Mouse (Mus musculus): ENCODE measurements around the gene Tmem50a.
A peak's percentile ranks its signal among the peaks of the same experiment; 100 is the strongest.

Gene Tmem50a

GRCm38 (mm10) chr4:134876171-134876570 is 38.7 kb downstream of the Tmem50a start:
- DNase-seq (ENCODE audit: low spot score in 2 of 2) = no peak

- no peak for DNase-seq (ENCODE audit: low spot score in 2 of 2)
These were observed 42.9 kb downstream of the Tmem50a start for GRCm38 (mm10) chr4:134871950-134872349.

DNA sequence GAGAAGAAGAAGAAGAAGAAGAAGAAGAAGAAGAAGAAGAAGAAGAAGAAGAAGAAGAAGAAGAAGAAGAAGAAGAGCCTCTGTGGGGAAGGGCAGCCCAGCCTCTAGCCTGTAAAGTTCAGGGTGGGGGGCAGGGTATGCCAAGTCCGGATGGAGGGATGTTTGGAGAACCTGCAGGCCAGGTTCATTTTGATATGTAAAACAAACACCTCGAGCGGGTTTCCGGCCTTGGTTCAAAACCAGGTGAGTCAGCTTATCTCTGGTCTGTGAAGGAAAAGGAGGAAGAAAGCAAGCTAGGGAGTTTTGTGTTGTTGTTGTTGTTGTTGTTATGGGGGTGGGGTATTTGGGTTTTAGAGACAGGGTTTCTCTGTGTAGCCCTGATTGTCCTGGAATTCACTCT is 43.3 kb downstream of the Tmem50a start:
- no peak for DNase-seq (ENCODE audit: low spot score in 2 of 2)

DNA sequence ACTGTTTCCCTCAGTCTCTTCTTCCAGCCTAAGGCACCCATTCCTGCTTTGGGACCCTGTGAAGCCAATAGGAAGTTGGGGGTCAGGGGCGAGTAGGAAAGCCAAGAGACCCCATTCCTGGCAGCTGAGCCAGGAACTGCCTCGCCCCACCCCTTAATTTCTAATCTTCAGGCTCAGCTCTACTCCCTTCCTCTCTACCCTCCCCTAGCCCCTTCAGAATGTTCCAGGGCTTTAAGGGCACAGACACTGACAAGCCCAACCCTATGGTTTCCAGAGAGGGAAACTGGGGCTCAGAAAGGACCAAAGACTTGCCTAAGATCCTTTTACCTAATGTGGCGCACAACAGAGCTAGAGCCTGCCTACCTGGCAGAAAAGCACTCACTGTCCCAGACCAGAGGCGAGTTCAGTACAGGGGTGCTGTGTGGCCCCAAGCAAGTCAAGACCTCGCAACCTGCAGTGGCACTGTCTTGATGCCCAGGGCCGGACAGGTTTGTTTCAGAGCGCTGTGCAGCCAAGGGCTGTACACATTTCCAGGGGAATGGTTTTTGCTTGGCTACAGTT is 44.9 kb downstream of the Tmem50a start:
- DNase-seq (ENCODE audit: low spot score in 2 of 2) = no peak

GRCm38 (mm10) chr4:134869068-134869730 is 45.6 kb downstream of the Tmem50a start:
- no peak for DNase-seq (ENCODE audit: low spot score in 2 of 2)

GRCm38 (mm10) chr4:134868490-134868889 is 46.3 kb downstream of the Tmem50a start:
- no peak for DNase-seq (ENCODE audit: low spot score in 2 of 2)

DNA sequence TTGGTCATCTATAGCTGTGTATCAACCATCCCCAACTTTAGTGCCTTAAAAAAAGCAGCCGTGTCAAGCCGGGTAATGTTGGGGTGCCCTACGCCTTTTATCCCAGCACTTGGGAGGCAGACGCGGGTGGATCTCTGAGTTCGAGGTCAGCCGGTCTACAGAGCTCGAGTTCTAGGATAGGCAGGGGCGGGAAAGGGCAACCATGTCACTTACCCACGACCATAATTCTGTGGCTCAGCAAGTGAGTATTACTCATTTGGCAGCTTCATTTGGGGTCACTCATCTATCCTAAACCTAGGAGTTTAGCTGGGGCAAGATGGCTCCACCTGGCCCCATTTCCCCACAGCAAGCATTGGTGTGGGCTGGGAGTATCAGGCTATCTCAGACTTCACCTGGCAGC is 46.8 kb downstream of the Tmem50a start:
- DNase-seq (ENCODE audit: low spot score in 2 of 2) = no peak

GRCm38 (mm10) chr4:134867661-134868060 is 47.2 kb downstream of the Tmem50a start:
- DNase-seq (ENCODE audit: low spot score in 2 of 2) = no peak

GRCm38 (mm10) chr4:134867213-134867612 is 47.6 kb downstream of the Tmem50a start:
- DNase-seq (ENCODE audit: low spot score in 2 of 2) = no peak

DNA sequence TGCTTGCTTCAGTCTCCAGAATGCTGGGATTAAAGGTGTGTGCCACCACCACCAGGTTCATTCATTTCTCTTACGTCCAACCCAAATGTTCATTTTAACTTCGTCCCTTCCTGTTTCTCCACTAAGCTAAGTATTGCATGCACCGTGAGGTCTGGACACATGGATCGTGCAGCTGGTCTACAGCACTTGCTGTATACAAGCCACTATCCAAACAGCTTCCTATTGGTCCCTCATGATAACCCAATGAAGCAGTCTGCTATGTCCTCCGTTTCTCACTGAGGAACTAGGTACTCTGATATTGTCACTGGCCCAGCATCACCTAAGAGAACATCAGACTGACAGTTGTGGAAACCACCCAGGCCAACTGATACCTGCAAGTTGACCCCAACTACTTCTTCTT is 49.0 kb downstream of the Tmem50a start:
- no peak for DNase-seq (ENCODE audit: low spot score in 2 of 2)

DNA sequence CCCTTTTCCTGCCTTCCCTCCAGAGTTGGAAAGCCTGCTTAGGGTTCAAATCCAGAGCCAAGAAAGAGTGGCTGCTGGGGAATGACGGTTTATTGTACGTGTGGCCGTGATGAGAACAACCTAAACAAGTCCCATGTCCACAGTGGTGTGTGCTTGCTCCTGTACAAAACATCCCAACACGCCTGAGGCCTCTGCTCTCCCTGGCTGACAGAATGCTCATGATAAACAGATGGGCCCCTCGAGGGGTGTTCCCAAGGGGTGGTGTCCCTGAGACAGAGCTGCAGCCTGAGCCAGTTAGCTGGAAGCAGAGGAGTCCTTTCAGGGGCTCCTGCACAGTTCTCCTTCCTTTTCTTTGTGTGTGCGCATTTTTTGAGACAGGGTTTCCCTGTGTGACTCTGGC is 49.5 kb downstream of the Tmem50a start:
- no peak for DNase-seq (ENCODE audit: low spot score in 2 of 2)

- no peak for DNase-seq (ENCODE audit: low spot score in 2 of 2)
These were observed 50.7 kb downstream of the Tmem50a start, which contains the start of gene Rhd for GRCm38 (mm10) chr4:134863937-134864729. Gene Rhd (plus strand): TSS chr4:134864536.

- no peak for DNase-seq (ENCODE audit: low spot score in 2 of 2)
These were observed 51.8 kb downstream of the Tmem50a start for GRCm38 (mm10) chr4:134862996-134863395.

DNA sequence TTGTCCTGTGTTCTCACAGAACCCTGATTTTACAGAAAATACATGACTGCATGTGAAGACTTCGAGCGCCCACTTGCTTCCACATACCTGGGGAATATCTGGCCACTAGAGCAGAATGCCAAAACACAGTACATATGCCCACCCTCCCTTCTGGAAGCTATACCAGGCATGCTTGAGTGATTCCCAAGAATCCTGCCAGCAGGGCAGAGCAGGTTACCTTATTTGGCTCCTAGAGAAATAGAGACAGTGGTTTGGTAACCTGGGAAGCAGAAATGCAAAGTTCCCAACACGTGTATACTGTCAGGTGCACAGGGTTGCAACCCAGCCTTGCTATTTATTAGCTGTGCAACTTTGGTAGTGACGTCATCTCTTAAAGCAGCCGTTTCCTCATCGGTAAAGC is 52.9 kb downstream of the Tmem50a start:
- DNase-seq (ENCODE audit: low spot score in 2 of 2) = no peak

GRCm38 (mm10) chr4:134858494-134858893 is 56.3 kb downstream of the Tmem50a start:
- DNase-seq (ENCODE audit: low spot score in 2 of 2) = no peak

DNA sequence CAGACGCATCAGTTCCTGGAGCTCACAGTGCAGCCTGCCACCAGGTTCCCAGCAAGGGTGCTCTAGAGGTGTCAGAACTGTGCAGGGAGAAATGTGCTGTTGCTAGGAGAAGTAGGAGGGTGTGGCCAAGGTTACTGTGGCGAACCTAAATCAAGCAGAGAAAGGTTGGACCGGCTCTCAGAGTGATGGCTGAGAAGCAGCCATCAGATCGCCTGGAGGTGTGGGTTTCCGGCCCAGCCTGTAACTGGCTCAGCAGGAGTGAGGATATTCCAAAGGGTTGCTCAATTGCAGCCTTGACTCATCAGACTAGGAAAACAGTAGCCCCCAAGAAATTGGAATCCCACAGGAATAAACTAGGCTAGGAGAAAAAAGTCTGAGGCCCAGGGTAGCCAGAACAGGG is 58.3 kb downstream of the Tmem50a start:
- DNase-seq (ENCODE audit: low spot score in 2 of 2) = no peak

DNA sequence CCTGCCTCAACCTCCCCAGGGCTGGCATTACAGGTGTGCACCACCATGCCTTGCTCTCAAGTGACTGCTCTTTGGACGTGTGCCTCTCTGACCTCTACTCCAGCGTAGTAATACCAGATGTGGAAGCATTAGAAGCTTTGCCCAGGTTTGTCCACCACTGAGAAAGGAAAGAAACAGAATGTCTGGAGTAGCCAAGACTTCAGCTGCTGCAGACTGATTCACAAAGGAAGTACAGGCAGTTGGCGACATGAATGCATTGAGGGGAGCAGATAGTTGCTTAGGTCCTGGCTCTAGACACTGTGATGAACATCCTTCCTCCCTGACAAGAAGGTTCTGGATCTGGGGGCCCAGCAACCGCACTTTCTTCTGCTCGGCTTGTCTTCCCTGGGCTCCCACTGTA is 58.8 kb downstream of the Tmem50a start:
- no peak for DNase-seq (ENCODE audit: low spot score in 2 of 2)

DNA sequence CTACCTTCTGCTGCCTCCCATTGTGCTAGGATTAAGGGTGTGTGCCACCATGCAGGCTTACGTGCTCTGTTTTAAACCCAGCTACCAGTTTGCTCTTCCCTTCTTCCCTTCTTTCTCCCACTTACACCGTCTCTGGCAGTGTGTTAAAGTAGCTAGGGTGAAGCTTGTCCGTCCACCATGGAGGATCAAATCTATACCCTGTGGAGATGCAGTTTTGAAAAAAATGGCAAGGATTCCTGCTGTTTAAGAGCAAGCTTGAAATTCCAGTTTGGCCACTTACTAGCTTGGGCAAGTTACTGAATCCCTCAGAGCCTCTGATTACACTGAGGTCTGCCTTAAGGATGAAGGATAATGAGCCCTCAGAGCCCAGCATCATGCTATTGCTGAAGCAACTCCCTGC is 59.5 kb downstream of the Tmem50a start:
- no peak for DNase-seq (ENCODE audit: low spot score in 2 of 2)

DNA sequence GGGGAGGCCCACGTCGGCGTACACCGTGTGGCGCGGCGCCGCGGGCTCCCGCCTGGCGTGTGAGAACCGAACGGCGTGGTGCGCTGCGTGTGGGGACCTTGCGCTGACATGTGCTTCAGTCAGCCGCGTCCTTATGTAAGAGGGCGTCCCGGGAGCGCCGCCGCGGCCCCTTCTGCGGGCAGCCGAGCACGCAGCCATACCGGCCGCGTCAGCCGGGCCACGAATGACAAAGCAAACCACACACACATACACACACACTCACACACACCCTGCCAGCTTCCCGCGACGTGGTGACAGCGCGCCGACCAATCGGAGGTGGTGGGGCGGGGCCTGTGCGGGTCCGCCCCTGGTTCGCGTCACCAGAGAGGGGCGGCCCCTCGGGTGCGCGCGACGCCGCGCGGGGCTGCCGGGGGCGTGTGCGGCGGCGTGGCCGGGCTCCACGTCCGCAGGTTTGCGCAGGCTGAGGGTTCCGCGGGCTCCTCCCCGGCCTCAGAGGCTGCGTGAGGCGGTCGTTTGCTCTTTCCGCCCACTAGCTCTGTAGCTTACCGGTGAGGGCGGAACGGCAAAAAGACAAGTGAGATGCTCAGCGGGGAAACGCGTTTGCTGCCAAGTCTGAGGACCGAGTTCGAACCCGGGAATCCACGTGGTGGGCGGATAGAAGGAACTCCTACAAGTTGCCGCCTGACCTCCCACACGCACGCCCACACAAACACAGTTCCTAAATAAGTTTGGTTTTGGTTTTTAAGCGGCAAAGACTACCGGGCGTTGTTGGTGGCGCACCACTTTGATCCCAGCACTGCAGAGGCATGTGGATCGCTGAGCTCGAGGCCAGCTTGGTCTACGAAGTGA is 61.0 kb downstream of the Tmem50a start:
- DNase-seq (ENCODE audit: low spot score in 2 of 2) = peak; percentile 92

GRCm38 (mm10) chr4:134853259-134853636 is 61.6 kb downstream of the Tmem50a start, which contains the start of gene Maco1:
Gene Maco1 (minus strand): TSS chr4:134853345.
- DNase-seq (ENCODE audit: low spot score in 2 of 2) = peak; percentile 99 to 100

- DNase-seq (ENCODE audit: low spot score in 2 of 2) = peak; percentile 8 to 40
These were observed 62.2 kb downstream of the Tmem50a start for GRCm38 (mm10) chr4:134852438-134853255.
